Mouse (Mus musculus) myocyte (in vitro differentiated cells): Measurements from ENCODE around the gene Cars.

ENCODE experiments used
- CEBPB ChIP-seq: IDR thresholded peaks from 2 replicates; pipeline ENCODE4 v1.6.1; 2011; ENCODE audit warnings: mild to moderate bottlenecking, moderate library complexity; ENCODE audit not compliant: poor library complexity, insufficient read depth, severe bottlenecking
- E2F4 ChIP-seq: IDR thresholded peaks from one replicate; pipeline ENCODE4 v1.6.1; 2011; ENCODE audit warnings: mild to moderate bottlenecking, control low read depth, moderate library complexity; ENCODE audit not compliant: insufficient read depth
- MAX ChIP-seq: IDR thresholded peaks from one replicate; pipeline ENCODE4 v1.6.1; 2011; ENCODE audit warnings: low read depth, mild to moderate bottlenecking, control low read depth
- MYOD1 ChIP-seq, 3 experiments: IDR thresholded peaks; one replicate each; pipeline ENCODE4 v1.6.1; 2011; ENCODE audit warnings: control low read depth in 2 of 3, low read depth in 2 of 3, mild to moderate bottlenecking in 2 of 3, moderate library complexity in 1 of 3; ENCODE audit not compliant: insufficient read length in 2 of 3, control insufficient read depth in 1 of 3
- MYOG ChIP-seq, 3 experiments: IDR thresholded peaks; one replicate each; pipeline ENCODE4 v1.6.1; 2011; ENCODE audit warnings: control low read depth in 2 of 3, low read depth in 2 of 3, mild to moderate bottlenecking in 2 of 3; ENCODE audit not compliant: insufficient read length in 2 of 3, control insufficient read depth in 1 of 3, insufficient read depth in 1 of 3
- POLR2A ChIP-seq: IDR thresholded peaks from one replicate; pipeline ENCODE4 v1.6.1; 2011; ENCODE audit warnings: low read depth, mild to moderate bottlenecking, control low read depth, moderate library complexity; ENCODE audit not compliant: insufficient read length
- POLR2AphosphoS2 ChIP-seq: IDR thresholded peaks from one replicate; pipeline ENCODE4 v1.6.1; 2011; ENCODE audit warnings: low read depth, control low read depth; ENCODE audit not compliant: insufficient read length
- REST ChIP-seq: IDR thresholded peaks from one replicate; pipeline ENCODE4 v1.6.1; 2011; ENCODE audit warnings: mild to moderate bottlenecking, control low read depth, moderate library complexity; ENCODE audit not compliant: insufficient read depth, insufficient read length
- TCF12 ChIP-seq: IDR thresholded peaks from one replicate; pipeline ENCODE4 v1.6.1; 2011; ENCODE audit warnings: mild to moderate bottlenecking, control low read depth; ENCODE audit not compliant: poor library complexity, insufficient read depth, severe bottlenecking
- USF1 ChIP-seq: IDR thresholded peaks from one replicate; pipeline ENCODE4 v1.6.1; 2011; ENCODE audit warnings: low read depth, mild to moderate bottlenecking, control low read depth, moderate library complexity

GRCm38 (mm10) chr7:143587586-143587985, 12.3 kb downstream of the Cars start:
- TF ChIP-seq POLR2A, result no peak
- TF ChIP-seq TCF12, result no peak
- TF ChIP-seq POLR2AphosphoS2, result no peak
- TF ChIP-seq CEBPB, result no peak
- no peak for TF ChIP-seq USF1
- no peak for TF ChIP-seq MAX
- TF ChIP-seq MYOG (IDR thresholded peaks at IDR 0.05; ENCODE audit: control insufficient read depth in 1 of 3, insufficient read depth in 1 of 3, insufficient read length in 2 of 3, low read depth in 2 of 3), result no peak
- TF ChIP-seq E2F4, result no peak
- TF ChIP-seq MYOD1 (IDR thresholded peaks at IDR 0.05; ENCODE audit: control insufficient read depth in 1 of 3, insufficient read length in 2 of 3, low read depth in 2 of 3), result no peak
- TF ChIP-seq REST, result no peak
